Mouse (Mus musculus) gastrocnemius, postnatal 36 days (tissue): ENCODE data around the gene Gm436. TPM values are rescaled to one million over a fixed set of nuclear protein-coding genes. Genes with fewer than 3 reads are reported as not detected.

Experiments used
- DNase-seq, 2 experiments: peaks; one replicate each; pipeline ENCODE4 v3.0.0; 2022
- intact Hi-C: fragments of 180-260 bp; cut with DNase I; formaldehyde crosslinking; loops from one replicate; pipeline ENCODE4 v1.15.1; 2025
- long read RNA-seq, 2 experiments: library from polyadenylated mRNA; stranded (forward); transcript quantifications; one replicate each; pipeline ENCODE4 v2.0.0; 2021
- total RNA-seq, 2 experiments: library from RNA; stranded (reverse); gene quantifications; 2 replicates each; pipeline ENCODE4 v1.2.3; 2021

The Gm436 gene
- not detected for total RNA-seq
- long read RNA-seq, experiment 1, result 0 reads
- long read RNA-seq, experiment 2, result 0 reads

DNA sequence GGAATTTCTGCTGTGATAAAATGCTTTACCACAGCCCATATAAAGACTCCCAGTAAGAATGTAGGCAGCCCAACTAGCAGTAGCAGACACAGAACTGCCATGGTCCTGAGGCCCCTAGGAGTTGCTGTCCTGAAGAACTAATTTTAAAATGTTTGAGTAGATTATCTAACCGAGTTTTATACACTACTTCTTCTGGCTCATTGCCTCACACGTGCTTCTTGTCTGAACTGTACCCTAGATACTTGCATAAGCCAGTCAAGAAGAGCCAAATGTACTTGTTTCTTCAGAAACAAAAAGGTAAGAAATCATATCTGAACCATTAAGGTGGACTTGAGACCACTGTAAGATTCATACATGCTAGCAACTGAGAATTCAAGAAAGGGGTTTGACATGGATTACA, at the start of gene Gm436:
Gene Gm436 (minus strand): TSS at position 101 of the 400 bp plus-strand sequence.
- intact Hi-C loops, result no loop called here
- DNase-seq, result no peak

DNA sequence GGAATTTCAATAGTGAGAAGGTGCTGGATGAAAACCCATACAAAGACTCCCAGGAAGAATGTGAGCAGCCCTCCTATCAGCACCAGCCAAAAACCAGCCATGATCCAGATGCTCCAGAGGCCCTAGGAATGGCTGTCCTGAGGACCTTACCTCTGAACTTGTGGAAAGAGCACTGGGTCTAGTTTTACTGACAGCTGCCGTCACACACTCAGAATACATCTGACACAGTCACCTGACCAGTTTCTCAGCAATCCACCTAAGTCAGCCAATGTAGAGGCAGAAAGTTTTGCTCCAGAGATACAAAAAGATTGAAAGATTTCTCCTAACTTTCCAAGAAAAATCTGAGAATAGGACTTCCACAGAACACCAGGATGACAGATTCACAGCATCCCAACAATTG, 35.1 kb upstream of the Gm436 start, which contains the start of gene Gm13178:
Gene Gm13178 (minus strand): TSS at position 101 of the 400 bp plus-strand sequence.
- no peak for DNase-seq
- intact Hi-C loops, result no loop called here

DNA sequence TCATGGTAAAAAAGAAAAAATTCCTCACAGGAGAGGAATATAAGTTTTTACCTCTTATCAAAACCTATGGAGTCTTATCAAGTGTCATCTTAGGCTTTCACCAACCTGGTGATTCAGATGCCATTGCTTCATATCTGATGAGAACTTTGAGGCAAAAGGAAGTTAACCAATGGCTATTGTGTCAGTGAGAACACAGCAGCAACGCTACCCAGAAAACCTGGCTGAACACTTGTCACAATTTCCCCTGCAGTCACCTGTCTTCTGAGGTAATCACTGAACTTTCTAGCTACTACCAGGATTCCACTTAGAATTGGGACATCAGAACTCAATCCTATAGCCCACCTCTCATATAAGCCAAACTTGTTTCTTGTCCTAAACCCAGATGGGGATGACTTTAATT, 33.5 kb upstream of the Gm436 start:
- intact Hi-C loops, result no loop called here
- no peak for DNase-seq

DNA sequence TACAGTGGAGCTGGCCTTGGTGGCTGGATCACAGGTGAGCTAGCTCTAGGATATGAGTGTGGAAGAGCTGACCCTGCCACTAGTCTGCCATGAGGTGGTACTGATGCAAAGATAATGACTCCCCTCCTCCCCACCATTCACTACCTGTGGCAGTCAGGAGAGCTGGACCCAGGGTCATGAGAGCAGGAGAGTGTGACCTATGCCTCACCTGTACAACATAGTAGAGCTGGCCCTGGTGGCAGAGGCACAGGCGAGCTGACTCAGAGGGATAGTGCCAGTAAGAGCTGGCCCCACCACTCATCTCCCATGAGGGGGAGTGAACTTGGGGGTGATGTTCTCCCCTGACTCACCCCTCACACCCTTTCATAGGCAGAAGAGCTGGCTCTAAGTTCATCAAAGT, 32.1 kb upstream of the Gm436 start:
- no peak for DNase-seq
- intact Hi-C loops, result no loop called here

DNA sequence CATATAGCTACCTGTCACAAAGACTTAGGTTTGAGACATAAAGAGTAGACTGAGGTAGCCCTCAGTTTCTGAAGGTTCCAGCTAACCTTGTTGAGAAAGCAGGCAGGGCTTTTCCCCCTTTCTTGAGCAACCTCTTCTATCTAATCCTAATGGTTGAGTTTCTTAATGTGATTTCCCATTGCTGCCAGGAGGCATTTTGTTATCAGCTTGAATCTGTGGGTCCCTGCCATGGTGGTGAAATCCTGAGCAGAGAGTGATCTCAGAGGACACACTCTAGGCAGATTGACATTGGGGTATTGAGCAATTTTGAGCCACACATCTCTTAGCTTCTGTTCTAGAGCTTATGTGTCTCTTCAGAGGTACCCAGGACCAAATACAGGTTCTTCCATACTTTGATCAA, 47.9 kb downstream of the Gm436 start:
- intact Hi-C loops, result no loop called here
- no peak for DNase-seq

Other genes with a start within 250 kb of the Gm436 start
- gene 1700012P22Rik, start 247.6 kb downstream of the Gm436 start, total RNA-seq, result not detected
- gene Gm9944, start 233.1 kb downstream of the Gm436 start, total RNA-seq, result not detected
- gene Aadacl3, start 222.6 kb downstream of the Gm436 start, total RNA-seq, result not detected
- not detected for gene 9430007A20Rik, start 166.5 kb downstream of the Gm436 start, total RNA-seq
- gene Gm13124, start 121.2 kb downstream of the Gm436 start, total RNA-seq, result not detected
- gene Aadacl4, start 72.7 kb downstream of the Gm436 start, total RNA-seq, result not detected
- not detected for gene Gm13178, start 35.0 kb upstream of the Gm436 start, total RNA-seq
- gene Gm438, start 100.2 kb upstream of the Gm436 start, total RNA-seq, result not detected
- 10 to 100 TPM; 30.4 to 45.8 TPM for gene Dhrs3, start 206.5 kb upstream of the Gm436 start, total RNA-seq